Mouse (Mus musculus) lung, adult 2 months (tissue): Measurements from ENCODE around the gene Psmc3ip.

Source experiments
- CTCF ChIP-seq: fragments of 200-500 bp; IDR thresholded peaks from 2 replicates; pipeline ENCODE4 v1.5.1; 2011; ENCODE audit warnings: mild to moderate bottlenecking, low read length, control low read depth; ENCODE audit not compliant: insufficient read depth
- POLR2A ChIP-seq: fragments of 200-500 bp; IDR thresholded peaks from 2 replicates; pipeline ENCODE4 v1.6.1; 2011; ENCODE audit warnings: low read depth, mild to moderate bottlenecking, control low read depth, low read length, borderline replicate concordance; ENCODE audit errors: extremely low read depth

GRCm38 (mm10) chr11:101063676-101064327 lies 31.4 kb downstream of the Psmc3ip start:
- TF ChIP-seq CTCF (no peak), POLR2A (peak; percentile 75; the same call in 1 of the 2 replicates)
